Mouse (Mus musculus) frontal cortex, postnatal 36 days (tissue): ENCODE measurements around the gene Hils1.
"Not testable (repeated sequence)": the region's sequence is repeated elsewhere in the genome, so short reads cannot be mapped to it uniquely, and the experiment has no call there.

ENCODE experiments used
- DNase-seq, 2 experiments: peaks; one replicate each; pipeline ENCODE4 v3.0.0; 2022; ENCODE audit warnings: low spot score in 2 of 2

Hils1 gene

GRCm38 (mm10) chr11:95004136-95004936 is 36.9 kb downstream of the Hils1 start:
- DNase-seq: no peak

- DNase-seq: no peak
These were observed 37.5 kb downstream of the Hils1 start for GRCm38 (mm10) chr11:95004937-95005198.

GRCm38 (mm10) chr11:95006038-95006437 is 38.6 kb downstream of the Hils1 start:
- DNase-seq: no peak

- peak; percentile 63 to 70 for DNase-seq
These were observed 39.3 kb downstream of the Hils1 start for GRCm38 (mm10) chr11:95006525-95007219.

DNA sequence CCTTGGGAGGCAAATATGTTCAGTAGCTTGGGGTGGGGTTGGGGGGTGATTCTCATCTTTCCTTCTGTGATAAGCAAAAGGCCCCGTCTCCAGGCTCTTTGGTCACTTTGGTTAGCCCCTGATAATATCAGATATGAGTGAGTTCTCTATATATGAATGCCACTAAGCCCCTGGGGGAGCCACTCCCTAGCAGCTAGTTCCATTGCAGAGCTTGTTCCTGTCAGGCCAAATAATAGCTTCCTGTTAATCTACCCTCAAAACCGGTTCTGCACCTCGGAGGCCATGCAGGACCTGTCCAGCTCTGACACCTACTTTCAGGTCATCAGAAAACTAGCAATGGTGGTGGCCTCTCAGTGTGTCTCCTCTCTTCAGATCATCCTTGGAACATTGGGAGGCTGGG is 40.0 kb downstream of the Hils1 start:
- no peak for DNase-seq

DNA sequence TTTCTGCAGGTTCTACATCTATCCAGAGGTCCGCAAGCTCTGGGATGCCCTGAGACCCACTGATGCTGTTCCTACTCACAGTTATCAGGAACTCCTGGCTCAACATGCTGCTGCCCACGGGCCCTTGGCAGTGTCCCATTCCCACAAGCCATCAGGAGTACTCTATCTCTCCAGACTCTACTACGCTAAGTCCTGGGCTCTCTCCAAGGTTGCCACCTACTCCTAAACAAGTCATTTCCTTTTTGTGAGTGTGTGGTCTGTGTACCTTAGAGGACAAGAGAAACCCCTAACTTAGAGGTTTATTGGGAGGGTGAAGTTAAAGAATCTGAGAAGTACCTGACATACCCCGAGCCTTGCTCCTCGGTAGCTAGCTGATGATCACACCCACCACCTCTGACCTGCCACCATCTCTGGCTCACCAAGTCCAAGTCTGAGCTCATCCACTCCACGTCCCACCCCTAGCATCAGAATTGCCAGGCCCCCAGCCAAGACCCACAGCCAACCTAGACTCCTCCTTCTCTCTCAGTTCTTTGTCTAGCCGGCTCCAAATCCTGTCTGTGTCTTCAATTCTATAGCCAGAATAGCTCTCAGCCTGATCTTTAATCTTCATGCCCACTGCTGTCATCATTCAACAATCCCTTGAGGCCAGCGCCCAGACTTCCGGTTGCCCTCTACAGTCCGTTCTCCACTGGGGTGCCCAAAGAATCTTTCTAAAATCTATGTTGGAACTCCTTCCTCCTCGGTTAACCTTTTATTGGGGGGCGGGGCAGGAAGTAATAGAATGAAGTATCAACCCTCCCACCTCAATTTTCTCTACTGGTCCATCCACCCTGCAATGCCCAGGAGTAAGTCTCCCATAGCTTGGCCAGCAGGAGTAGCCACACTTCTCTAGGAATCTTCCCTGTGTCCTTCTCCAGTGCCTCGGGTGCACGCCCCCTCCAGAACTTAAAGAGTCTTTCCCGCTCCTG is 41.6 kb downstream of the Hils1 start:
- DNase-seq: no peak

GRCm38 (mm10) chr11:95009629-95010014 is 42.2 kb downstream of the Hils1 start, which contains the start of gene Samd14:
TSS of gene Samd14 (plus strand) at chr11:95009879.
- DNase-seq: peak; percentile 54 to 64

DNA sequence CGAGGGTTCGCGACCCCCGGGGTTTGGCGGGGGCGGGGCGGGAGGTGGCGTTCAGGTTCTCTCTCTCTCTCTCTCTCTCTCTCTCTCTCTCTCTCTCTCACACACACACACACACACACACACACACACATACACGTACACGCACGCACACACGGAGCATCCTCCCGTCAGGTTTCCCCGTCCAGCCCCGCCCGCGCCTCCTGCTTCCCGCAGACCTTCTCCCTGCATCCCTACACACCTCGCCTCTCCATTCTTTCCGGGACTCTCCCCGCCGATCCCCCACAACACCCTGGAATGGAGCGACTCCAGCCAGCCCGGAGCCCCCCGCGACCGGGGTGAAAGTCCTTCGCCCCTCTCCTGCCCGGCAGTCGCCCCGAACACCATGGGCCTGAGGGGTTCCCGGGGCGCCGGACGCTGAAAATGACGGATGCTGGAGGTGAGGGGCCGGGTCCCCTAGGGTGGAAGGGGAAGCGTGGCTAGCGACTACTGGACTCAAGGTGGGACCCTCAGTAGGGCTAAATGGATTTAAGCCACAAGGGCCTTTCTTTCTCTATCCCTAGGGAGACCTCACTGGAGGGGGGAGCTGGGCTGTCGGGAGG is 42.8 kb downstream of the Hils1 start:
- DNase-seq: no peak

DNA sequence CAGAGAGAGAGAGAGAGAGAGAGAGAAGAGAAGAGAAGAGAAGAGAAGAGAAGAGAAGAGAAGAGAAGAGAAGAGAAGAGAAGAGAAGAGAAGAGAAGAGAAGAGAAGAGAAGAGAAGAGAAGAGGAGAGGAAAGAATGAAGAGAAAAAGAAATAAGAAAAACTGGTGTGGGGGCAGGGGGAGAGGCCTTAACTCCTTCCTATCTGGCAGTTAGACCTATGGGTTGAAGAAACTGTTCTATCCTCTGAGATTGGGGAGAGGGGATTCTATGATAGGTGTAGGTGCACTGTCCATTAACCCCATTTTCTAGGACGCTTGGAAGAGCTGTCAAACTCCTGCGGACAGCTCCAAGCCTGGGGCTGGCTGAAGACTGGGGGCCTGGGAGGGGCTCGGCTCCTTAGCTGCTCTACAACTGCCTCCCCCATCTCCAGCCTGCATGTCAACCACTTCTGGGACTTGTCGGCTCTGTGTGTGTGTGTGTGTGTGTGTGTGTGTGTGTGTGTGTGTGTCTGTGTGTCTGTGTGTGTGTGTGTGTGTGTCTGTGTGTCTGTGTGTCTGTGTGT is 43.5 kb downstream of the Hils1 start:
- DNase-seq: not testable (repeated sequence)

- no peak for DNase-seq
These were observed 44.0 kb downstream of the Hils1 start for GRCm38 (mm10) chr11:95011416-95011815.

- no peak for DNase-seq
These were observed 44.7 kb downstream of the Hils1 start for GRCm38 (mm10) chr11:95012075-95012474.

- no peak for DNase-seq
These were observed 45.1 kb downstream of the Hils1 start for GRCm38 (mm10) chr11:95012487-95012886.

GRCm38 (mm10) chr11:95015484-95015883 is 48.1 kb downstream of the Hils1 start:
- DNase-seq: no peak
